Mouse (Mus musculus) megakaryocyte, embryonic 14.5 days (primary cell): ENCODE data around the gene Setx.

ENCODE experiments used
- FLI1 ChIP-seq: IDR thresholded peaks from 2 replicates; pipeline ENCODE4 v1.6.1; 2012; ENCODE audit warnings: low read length, inconsistent platforms, mixed read lengths
- GATA1 ChIP-seq: IDR thresholded peaks from 3 replicates; pipeline ENCODE4 v1.6.1; 2012; ENCODE audit warnings: mixed read lengths, low read length, inconsistent platforms, borderline replicate concordance

- TF ChIP-seq FLI1 (no peak), GATA1 (no peak)
Observed at GRCm38 (mm10) chr2:29130118-29130899, 6.3 kb downstream of the Setx start.
